Mouse (Mus musculus) limb, embryonic 10.5 days (tissue): ENCODE data around the gene Rabgap1l. TPM values are rescaled to one million over a fixed set of nuclear protein-coding genes. Genes with fewer than 3 reads are reported as not detected.
A peak's percentile ranks its signal among the peaks of the same experiment; 100 is the strongest.
"Not testable (repeated sequence)": the region's sequence is repeated elsewhere in the genome, so short reads cannot be mapped to it uniquely, and the experiment has no call there.

Source experiments
- DNase-seq: peaks from one replicate; pipeline ENCODE4 v3.0.0-alpha.2; 2017; ENCODE audit warnings: low spot score
- H3K27ac ChIP-seq: fragments of 300-500 bp; sonication (generic); 2 replicates; pipeline ENCODE4 v1.5.1; 2016; ENCODE audit warnings: mild to moderate bottlenecking
- H3K27me3 ChIP-seq: fragments of 300-500 bp; sonication (generic); 2 replicates; pipeline ENCODE4 v1.6.1; 2016; ENCODE audit warnings: low read depth, mild to moderate bottlenecking; ENCODE audit not compliant: poor library complexity, severe bottlenecking
- H3K36me3 ChIP-seq: fragments of 300-500 bp; sonication (generic); 2 replicates; pipeline ENCODE4 v1.6.1; 2016; ENCODE audit warnings: mild to moderate bottlenecking, moderate library complexity
- H3K4me1 ChIP-seq: fragments of 300-500 bp; sonication (generic); 2 replicates; pipeline ENCODE4 v1.6.1; 2016
- H3K4me3 ChIP-seq: fragments of 300-500 bp; sonication (generic); 2 replicates; pipeline ENCODE4 v1.5.1; 2016; ENCODE audit warnings: mild to moderate bottlenecking, moderate library complexity
- H3K9me3 ChIP-seq: fragments of 300-500 bp; sonication (generic); replicated peaks from 2 replicates; pipeline ENCODE4 v1.6.1; 2016; ENCODE audit warnings: mild to moderate bottlenecking
- WGBS: fragments of 180-500 bp; shearing (Covaris S2); methylation state at CpG from one replicate; pipeline ENCODE4 v1.1.7; 2016; 5-methylcytosine and 5-hydroxymethylcytosine counted together
- polyA plus RNA-seq: library from polyadenylated mRNA; unstranded; fragments of >200 nt; fragmentation: Nextera tagmentation; extraction: Ambion mirVana; gene quantifications from 2 replicates; pipeline ENCODE4 v1.2.1, GENCODE M21; 2016

Rabgap1l gene
- polyA plus RNA-seq, 1 experiment from 2014 or later = 12.5 TPM

DNA sequence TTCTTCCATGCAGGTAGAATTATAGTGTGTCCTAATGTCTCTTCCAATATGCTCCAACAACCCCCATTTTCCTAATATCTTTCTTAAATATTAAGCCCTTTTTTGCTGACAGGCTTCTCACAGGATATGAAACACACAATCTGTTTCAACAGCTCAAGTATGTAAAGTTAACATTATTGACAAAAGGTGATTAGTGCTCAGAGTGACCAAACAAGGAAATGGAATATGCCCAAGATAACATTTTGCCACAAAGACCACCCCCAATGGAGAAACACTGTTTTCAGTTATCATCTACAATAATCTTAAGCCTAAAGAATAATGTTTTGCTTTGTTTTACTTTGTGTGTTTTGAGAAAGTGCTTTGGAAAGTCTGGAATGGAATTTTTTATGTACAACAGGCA lies 328.9 kb downstream of the Rabgap1l start:
- no peak overlapping the region for H3K27ac ChIP-seq

DNA sequence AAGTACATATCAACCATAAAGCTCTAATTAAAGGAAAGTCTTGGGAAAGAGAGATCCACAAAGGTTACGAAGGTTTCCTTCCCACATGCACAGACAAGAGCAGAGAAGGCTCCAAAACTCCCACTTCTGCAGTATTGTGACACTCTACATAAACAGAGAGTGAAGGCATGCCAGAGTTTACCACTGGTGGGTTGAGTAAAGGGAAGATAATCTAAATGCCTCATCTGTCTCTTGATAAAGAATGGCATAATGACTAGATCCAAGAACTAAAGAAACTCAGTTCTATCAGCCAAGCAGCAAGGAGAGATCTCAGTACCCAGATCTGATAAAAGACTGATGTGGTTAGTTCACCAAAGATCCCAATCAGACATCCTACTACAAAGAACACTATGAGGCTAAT lies 332.7 kb downstream of the Rabgap1l start:
- no peak overlapping the region for H3K27ac ChIP-seq
- H3K36me3 ChIP-seq = no peaks in the 10 kb centered on the region
- no peaks in the 10 kb centered on the region for H3K4me1 ChIP-seq
- no peaks in the 10 kb centered on the region for H3K27me3 ChIP-seq
- 94% methylated on average over 1 of the region's 1 CpGs for WGBS
- H3K4me3 ChIP-seq = no peak overlapping the region
- DNase-seq = no peak
- H3K9me3 ChIP-seq = no peaks in the 10 kb centered on the region

More for the DNA sequence above, 328.9 kb downstream of the Rabgap1l start:
- no peak for DNase-seq
- Histone ChIP-seq H3K4me1 (no peaks in the 10 kb centered on the region), H3K27me3 (no peaks in the 10 kb centered on the region), H3K36me3 (no peaks in the 10 kb centered on the region), H3K4me3 (no peak overlapping the region), H3K9me3 (no peaks in the 10 kb centered on the region)

DNA sequence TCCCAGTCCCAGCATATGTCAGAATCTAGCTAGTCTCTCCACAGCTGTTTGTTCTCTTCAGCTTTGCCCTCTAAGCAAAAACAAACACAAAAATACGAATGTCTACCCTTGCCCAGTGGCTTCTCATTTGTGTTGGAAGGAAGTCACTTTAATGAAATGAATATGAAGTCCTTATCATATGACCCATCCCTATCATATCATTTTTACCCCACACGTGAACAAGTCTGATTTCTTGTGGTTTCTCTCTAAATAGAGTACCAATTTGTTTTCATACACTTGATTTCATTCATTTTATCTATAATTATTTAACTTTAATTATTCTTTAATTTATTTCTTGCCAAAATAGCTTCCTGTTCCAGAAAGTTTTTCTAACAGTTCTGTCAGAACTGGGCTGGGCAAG lies 341.3 kb downstream of the Rabgap1l start:
- H3K4me1 ChIP-seq = no peaks in the 10 kb centered on the region
- no peaks in the 10 kb centered on the region for H3K27me3 ChIP-seq
- no peak overlapping the region for H3K4me3 ChIP-seq
- H3K9me3 ChIP-seq = no peaks in the 10 kb centered on the region
- no peak for DNase-seq
- no peak overlapping the region for H3K27ac ChIP-seq
- no peaks in the 10 kb centered on the region for H3K36me3 ChIP-seq
- WGBS = 86% methylated on average over 2 of the region's 2 CpGs

DNA sequence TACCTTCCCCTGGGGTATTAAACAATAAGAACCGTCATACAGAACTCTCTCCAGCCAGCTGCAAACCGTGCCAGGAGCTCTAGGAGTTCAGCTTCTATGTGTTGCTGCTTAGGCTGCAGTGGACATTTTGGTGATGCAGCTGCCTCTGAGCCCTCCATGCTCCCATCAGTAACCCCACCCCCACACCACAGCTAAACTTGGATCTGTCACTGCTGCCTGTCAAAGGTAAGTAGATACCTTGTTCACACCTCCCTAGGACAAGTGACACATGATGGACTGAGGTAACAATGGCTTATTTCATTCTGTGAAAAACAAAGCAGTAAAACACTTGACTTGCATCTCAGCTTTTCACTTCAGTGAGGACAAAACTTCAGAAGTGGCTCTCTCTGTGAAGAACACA lies 344.3 kb downstream of the Rabgap1l start:
- no peak overlapping the region for H3K4me3 ChIP-seq
- WGBS = 83% methylated on average over 2 of the region's 2 CpGs
- DNase-seq = no peak

DNA sequence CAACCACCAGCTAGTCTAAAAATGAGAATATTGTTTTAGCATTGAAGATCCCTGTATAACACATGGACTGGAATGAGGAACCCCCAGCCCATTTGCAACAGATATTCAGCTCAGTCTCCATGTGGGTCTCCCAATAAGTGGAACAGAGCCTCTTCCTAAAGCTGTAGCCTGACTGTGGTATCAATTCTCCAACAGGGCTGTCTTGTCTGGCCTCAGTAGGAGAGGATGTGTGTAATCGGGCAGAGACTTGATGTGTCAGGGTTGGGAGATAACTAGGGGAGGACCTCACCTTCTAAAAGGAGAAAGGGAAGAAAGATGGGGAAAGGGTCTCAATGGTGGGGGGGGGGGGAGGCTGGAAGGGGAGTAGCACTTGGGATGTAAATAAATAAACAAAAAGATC lies 346.2 kb downstream of the Rabgap1l start:
- Histone ChIP-seq H3K27ac (no peak overlapping the region), H3K9me3 (no peaks in the 10 kb centered on the region), H3K36me3 (no peaks in the 10 kb centered on the region), H3K4me3 (no peak overlapping the region), H3K4me1 (no peaks in the 10 kb centered on the region), H3K27me3 (no peaks in the 10 kb centered on the region)
- 76% methylated on average over 1 of the region's 1 CpGs for WGBS
- no peak for DNase-seq

More for the DNA sequence above, 344.3 kb downstream of the Rabgap1l start:
- Histone ChIP-seq H3K9me3 (no peaks in the 10 kb centered on the region), H3K36me3 (no peaks in the 10 kb centered on the region), H3K27me3 (no peaks in the 10 kb centered on the region), H3K27ac (no peak overlapping the region), H3K4me1 (no peaks in the 10 kb centered on the region)

DNA sequence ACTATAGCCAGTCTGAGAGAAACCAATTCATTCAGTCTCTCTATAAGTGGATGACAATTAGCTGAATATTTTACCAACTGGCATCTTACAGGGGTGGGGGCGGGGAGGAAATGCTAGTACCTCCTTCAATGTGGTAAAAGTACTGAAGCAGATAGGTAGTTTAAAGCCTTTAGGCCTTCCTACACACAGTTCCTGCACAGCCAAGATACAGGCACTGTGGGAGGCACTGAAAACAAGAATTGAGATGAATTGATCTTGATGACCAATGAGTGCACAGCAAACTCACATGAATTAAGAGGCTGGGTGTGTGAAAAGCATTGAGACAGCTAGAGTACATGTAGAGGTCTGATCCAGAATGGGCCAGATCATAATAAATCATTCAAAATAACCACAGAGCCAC lies 349.5 kb downstream of the Rabgap1l start:
- no peak for DNase-seq
- no peak overlapping the region for H3K27ac ChIP-seq
- no peaks in the 10 kb centered on the region for H3K9me3 ChIP-seq
- 88% methylated on average over 1 of the region's 1 CpGs for WGBS
- H3K4me1 ChIP-seq = no peaks in the 10 kb centered on the region
- H3K4me3 ChIP-seq = no peak overlapping the region
- no peaks in the 10 kb centered on the region for H3K36me3 ChIP-seq
- no peaks in the 10 kb centered on the region for H3K27me3 ChIP-seq

DNA sequence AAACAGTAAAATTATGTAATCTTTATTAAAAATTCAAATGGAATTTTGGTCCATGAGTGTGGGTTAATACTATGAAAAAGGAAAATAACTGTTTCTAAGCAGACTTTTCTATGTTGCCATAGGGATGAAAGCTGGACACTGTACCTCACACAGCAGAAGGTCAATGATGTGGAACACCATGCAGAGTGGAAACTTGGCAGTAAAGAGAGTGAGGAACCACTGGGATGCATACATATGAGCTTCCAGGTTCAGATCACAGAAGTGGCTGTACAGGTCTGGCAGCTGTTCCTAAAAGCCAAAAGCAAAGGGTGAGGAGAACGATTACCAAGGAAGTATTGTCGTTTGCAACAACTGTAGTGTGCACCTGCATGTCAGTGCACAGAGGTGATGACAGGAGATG lies 351.3 kb downstream of the Rabgap1l start:
- Histone ChIP-seq H3K27me3 (no peaks in the 10 kb centered on the region), H3K4me1 (no peaks in the 10 kb centered on the region), H3K9me3 (no peaks in the 10 kb centered on the region), H3K4me3 (no peak overlapping the region), H3K27ac (no peak overlapping the region), H3K36me3 (no peaks in the 10 kb centered on the region)
- DNase-seq = no peak
- 87% methylated on average over 2 of the region's 2 CpGs for WGBS

DNA sequence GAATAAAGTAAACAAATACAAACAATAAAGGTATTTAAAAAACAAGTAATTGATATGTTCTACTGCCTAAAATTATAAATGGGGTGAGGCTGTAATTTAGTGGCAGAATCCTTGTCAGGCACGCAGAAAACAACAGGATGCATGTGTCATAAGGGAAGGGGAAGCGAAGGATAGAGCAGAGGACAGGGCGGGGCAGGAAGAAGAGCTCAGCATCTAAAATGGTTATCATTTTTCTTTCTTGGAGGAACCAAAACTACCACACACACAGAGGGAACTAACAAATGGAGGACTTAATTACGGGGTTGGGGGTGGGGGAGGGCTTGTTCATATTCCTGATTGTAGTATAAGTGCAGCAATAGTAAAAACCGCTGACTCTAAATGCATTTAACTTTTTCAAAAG lies 351.9 kb downstream of the Rabgap1l start:
- no peak for DNase-seq
- H3K4me1 ChIP-seq = no peaks in the 10 kb centered on the region
- H3K4me3 ChIP-seq = no peak overlapping the region
- H3K27ac ChIP-seq = no peak overlapping the region
- H3K27me3 ChIP-seq = no peaks in the 10 kb centered on the region
- H3K9me3 ChIP-seq = no peaks in the 10 kb centered on the region
- no peaks in the 10 kb centered on the region for H3K36me3 ChIP-seq
- 88% methylated on average over 5 of the region's 5 CpGs for WGBS

DNA sequence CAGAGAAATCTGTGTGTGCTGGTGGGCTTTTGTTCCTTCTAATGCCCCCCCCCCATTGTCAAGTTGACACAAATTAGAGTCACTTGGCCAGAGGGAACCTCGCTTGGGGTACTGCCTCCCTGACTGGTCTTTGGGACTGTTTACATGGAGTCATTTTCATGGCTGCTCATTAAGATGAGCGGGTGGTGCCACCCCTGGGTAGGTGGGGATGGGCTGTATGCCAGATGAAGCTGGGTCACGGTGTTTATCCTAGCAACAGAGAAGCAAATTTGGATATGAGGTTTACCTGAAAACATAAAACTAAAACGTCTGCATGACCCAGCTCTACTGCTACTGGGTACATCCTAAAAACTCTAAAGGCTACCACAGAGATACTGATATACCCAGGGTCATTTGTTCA lies 354.2 kb downstream of the Rabgap1l start:
- Histone ChIP-seq H3K9me3 (no peaks in the 10 kb centered on the region), H3K27me3 (no peaks in the 10 kb centered on the region), H3K27ac (no peak overlapping the region), H3K4me1 (no peaks in the 10 kb centered on the region), H3K4me3 (no peak overlapping the region), H3K36me3 (no peaks in the 10 kb centered on the region)
- WGBS = 75% methylated on average over 4 of the region's 4 CpGs
- no peak for DNase-seq

DNA sequence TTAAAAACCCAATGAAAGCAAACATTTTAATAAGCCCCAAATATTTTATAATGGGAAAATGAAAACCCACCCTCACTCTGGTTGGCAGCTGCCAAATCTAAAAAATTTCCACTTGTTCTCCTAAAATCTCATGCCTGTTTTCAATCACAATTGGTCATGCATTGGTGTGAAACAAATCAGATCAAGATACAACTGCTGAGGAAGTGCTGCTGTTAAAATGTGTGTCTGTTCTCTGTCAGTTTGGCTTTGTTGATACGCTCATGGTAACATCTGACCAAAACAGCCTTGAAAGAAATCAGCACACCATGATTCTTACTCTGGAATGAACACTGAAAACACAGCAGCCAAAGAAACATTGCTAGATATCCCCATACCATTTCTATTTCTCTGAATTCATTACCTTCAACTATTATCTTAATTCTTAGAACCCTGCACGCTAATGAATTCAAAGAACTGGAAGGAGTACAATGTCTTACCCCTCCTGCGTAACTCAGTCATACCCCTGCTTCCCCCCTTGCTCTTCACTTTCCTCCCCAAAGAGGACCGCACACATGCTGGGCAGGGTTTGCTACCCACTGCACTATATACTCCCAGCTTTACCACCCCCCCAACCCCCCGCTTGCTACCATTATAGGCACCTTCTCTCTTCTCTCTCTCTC lies 375.7 kb downstream of the Rabgap1l start:
- no peak overlapping the region for H3K27ac ChIP-seq
- no peaks in the 10 kb centered on the region for H3K36me3 ChIP-seq
- no peak for DNase-seq
- no peaks in the 10 kb centered on the region for H3K9me3 ChIP-seq
- no peaks in the 10 kb centered on the region for H3K4me1 ChIP-seq
- WGBS = 77% methylated on average over 5 of the region's 5 CpGs
- no peak overlapping the region for H3K4me3 ChIP-seq
- no peaks in the 10 kb centered on the region for H3K27me3 ChIP-seq

DNA sequence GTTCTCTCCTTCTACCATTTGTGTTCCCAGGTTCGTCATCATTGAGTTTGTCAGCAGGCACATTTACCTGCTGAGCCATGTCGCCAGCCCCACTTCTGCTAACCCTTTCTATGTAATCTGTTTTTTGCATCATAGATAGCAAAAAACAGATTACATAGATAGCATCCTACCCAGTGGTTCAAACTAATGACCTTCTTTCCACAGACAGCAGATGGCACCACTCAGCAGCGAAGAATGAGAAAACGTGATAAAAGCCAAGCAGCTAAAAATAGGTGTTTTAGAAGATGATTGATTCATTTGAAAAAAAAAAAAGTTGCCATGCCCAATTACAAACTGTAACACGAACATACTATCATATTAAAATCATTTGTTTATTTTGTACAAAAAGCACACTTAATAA lies 382.2 kb downstream of the Rabgap1l start:
- Histone ChIP-seq H3K9me3 (no peaks in the 10 kb centered on the region), H3K27me3 (no peaks in the 10 kb centered on the region), H3K4me3 (no peak overlapping the region), H3K4me1 (peaks cover 20% of the 10 kb centered on the region), H3K27ac (no peak overlapping the region), H3K36me3 (no peaks in the 10 kb centered on the region)
- DNase-seq = no peak
- 50% methylated on average over 5 of the region's 5 CpGs for WGBS

DNA sequence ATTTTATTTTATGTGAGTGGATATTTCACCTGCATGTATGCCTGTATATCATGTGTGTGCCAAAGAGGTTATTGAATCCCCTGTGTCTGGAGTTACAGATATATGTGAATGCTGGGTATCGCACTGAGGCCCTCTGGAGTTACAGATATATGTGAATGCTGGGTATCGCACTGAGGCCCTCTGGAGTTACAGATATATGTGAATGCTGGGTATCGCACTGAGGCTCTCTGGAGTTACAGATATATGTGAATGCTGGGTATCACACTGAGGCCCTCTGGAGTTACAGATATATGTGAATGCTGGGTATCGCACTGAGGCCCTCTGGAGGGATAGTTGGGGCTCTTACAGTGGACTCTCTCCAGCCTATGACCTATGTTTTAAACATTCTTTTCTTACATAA lies 383.3 kb downstream of the Rabgap1l start:
- not testable (repeated sequence) for H3K9me3 ChIP-seq, H3K27ac ChIP-seq, H3K36me3 ChIP-seq, H3K4me3 ChIP-seq, DNase-seq, H3K27me3 ChIP-seq
- peaks cover 20% of the 10 kb centered on the region for H3K4me1 ChIP-seq
- 93% methylated on average over 4 of the region's 4 CpGs for WGBS

DNA sequence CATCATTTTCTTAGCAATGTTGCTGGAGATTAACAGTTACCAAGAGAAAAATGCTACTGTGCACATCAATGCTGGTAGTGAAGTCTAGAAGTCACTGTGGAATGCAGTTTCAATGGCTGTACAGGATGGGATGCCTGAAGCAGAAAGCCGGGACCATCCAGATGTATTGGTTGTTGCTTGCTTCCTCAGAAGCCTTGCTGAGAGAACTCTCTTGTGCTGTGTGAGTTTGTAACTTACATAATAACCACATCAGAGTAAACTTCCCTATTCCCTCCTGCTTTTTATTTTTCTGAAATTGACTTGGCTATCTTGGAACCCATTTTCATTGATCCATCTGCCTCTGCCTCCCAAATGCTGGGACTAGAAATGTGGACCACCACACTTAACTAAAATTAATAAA lies 383.9 kb downstream of the Rabgap1l start:
- Histone ChIP-seq H3K4me3 (no peak overlapping the region), H3K27ac (0 out of 2 replicates have a peak overlapping the region, but pooled peaks have one; percentile 19), H3K9me3 (no peaks in the 10 kb centered on the region), H3K36me3 (no peaks in the 10 kb centered on the region), H3K4me1 (peaks cover 20% of the 10 kb centered on the region), H3K27me3 (no peaks in the 10 kb centered on the region)
- WGBS = 76% methylated on average over 1 of the region's 1 CpGs
- DNase-seq = no peak

DNA sequence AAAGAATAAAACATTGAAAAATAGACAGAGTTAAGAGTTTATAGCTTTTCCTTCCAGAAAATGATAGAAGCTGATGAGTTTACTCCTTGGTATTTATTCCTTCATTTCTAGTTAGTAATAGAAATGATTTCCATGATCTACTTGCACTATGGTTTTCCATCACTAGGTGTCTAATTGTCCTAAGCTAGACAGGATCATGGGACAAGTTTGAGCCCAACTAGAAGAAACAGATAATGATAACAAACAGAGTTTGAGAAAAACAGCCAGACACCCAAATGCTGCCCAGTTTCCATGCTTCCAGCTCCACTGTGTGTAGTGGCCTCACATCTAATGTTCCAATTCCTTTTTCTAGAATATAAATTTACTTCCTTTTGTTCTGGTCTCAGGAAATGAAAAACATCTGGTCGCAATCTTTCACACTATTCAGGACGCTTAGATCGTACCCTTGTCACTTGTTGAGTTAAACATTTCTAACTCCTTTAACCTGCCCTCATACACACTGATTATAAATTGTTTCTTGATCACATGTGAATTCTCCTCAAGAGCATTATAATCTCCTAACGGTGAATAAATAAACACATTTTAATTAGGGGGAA lies 384.6 kb downstream of the Rabgap1l start:
- Histone ChIP-seq H3K36me3 (no peaks in the 10 kb centered on the region), H3K9me3 (no peaks in the 10 kb centered on the region), H3K4me3 (no peak overlapping the region), H3K4me1 (peaks cover 24% of the 10 kb centered on the region), H3K27me3 (no peaks in the 10 kb centered on the region), H3K27ac (peak overlapping the region; percentile 36; the same call in 1 of the 2 replicates)
- no peak for DNase-seq
- WGBS = 42% methylated on average over 4 of the region's 4 CpGs
